Mouse (Mus musculus): ENCODE results near the gene Anxa5.

Anxa5 gene

DNA sequence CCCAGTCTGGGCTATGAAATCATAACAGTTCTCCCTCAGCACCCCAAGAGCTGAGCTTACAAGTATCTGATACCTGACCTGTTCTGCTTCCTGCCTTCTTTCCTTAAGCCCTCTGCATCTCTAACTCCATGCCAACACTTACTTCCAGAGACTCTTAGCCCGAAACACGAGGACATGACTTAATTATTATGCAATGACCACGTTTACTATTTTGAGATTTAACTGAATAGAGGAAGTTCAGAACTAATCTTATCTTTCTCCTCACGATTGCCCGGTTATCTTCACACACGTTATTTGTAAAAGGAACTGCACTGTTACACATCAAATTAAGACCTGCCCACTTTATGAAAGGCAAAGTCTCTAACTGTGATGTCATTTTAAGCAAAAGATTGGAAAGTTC is 28.8 kb downstream of the Anxa5 start:
- no peak for DNase-seq (ENCODE audit: low spot score)

DNA sequence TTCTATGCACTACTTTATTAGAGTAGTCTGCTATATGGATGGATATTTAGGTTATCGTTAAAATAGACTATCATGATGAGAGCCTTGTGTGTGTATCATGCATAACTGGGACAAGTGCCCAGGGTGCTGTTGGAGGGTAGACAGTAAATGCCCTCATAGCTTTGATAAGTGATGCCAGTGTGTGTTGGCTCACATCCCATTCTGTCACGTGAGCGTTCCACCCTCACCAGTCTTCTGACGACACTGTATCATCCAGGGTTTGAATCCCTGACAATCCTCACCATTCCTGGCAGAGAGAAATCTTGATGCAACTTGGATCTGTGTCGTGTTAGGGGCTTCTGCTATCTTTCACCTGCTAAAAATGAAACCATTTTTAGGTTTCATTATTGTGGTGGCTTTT is 29.2 kb downstream of the Anxa5 start:
- DNase-seq (ENCODE audit: low spot score) = no peak

DNA sequence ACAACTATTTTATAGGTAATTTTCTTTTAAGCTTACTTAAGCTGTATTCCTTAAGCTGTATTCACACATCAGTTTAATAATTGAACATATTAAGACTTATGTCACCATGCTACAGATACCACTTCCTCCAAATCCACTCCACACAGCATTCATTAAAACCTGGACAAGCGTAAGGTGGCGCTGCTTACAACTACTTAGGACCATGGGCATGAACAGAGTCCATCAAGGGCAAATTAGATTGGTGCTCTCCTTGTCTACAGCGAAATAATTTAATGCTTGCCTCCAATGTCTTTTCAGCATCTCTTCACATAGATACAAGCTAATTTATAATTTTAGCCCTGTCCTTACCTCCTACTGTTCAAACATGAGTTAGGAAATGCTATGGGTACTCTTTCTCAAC is 29.7 kb downstream of the Anxa5 start:
- no peak for DNase-seq (ENCODE audit: low spot score)

DNA sequence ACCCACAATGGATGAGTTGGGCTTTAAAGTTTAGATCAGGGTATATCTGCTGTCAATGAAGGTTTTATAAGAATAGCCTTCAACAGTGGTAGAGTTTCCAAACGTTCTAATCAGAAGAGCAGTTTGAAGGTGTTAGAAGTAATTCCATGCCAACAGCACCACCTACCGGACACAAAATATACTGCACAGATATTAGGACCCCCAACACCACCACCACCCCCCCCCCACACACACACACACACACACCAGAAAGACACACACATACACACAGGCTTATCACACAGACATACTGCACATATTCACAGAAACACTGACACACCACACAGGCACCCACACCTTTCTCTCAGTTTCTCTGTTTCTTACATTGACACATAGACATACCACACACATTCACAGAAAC is 33.3 kb downstream of the Anxa5 start:
- no peak for DNase-seq (ENCODE audit: low spot score)

DNA sequence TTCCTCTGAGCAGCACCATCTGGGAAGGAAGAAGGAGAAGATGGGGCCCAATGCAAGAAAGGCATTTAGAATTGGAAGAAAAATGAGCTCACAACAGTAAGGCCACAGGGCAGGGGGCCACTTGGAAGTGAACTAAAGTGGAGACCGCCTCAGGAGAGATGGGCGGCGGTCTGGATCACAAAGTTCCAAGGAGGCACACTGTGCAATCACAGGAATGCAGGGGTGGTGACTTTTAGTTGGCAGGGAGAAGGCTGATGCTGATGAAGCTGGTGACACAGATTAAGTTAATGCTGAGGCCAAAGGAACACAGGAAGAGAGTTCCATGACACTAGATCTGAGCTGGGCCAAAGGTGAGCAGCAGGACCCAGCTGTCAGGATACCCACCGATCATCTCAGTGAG is 35.4 kb downstream of the Anxa5 start:
- DNase-seq (ENCODE audit: low spot score) = no peak

DNA sequence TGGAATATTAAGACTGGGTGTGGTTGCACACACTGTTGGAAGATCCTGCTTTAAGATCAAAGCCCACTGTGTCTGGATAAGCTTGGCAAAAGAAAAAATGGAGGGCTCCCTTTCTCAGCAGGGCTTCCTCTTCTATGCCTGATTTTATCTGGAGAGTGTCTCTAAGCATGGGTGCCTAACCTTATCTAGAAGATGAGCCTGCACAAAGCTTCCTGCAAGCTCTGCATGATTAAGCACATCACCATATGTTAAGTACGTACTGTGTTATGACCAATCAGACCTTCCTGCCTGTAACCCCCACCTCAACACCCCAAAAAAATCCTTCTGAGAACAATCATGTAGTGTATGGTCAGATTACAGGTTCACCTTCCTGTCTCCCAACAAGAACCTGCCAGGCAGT is 45.3 kb downstream of the Anxa5 start:
- no peak for DNase-seq (ENCODE audit: low spot score)

DNA sequence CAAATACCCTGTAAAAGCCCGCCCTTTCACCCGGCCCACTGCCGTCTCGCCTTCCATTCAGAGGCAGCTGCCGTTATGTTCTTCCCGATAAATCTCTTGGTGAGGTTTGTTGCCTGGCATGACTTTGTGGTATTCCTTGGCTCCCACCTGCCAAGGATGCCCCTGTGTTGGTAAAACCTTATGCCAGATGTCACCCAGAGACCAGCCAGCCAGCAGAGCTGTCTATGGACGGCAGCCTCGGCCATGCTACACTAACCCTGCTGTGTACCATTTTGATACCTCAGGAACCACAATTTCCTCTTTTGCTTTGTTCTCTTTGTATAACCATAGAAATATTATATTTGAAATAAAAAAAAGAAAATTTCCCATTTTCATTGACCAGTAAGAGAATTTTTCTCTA is 48.3 kb downstream of the Anxa5 start:
- no peak for DNase-seq (ENCODE audit: low spot score)

DNA sequence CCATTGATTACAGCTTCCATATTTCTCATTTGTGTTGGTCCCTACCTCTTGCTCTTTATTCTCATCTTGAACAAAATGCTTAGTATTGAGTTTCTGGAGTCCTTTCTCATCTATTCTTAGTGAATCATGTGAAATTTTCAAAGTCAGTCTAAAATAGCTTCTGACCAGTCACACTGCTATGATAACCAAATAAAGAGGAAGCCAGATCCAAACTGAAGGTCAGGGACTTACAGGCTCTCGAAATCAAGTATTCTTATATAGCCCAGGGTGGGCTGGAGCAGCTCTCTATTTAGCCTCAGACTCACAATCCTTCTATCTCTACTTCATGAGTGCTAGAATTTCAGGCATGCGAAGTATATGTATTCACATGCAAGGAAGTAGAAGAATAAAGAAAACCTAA is 66.2 kb downstream of the Anxa5 start:
- DNase-seq (ENCODE audit: low spot score) = no peak

DNA sequence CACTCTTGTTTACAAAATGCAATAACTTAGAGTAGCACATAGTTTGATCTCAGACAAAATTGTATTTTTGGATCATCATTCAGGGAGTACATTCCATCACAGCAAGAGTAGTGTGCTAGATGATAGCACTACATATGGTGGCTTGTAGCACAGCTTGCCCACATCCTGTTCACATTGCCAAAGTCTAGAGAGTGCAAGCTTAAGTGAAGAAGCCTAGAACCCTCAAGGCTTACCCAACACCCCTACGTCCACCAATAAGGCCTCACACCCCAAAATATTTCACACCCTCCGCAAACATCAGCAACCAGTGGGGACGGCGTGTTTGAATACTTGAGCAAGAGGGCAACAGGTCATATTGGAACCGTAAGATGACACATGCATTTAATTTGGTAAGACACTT is 68.7 kb downstream of the Anxa5 start:
- DNase-seq (ENCODE audit: low spot score) = no peak

DNA sequence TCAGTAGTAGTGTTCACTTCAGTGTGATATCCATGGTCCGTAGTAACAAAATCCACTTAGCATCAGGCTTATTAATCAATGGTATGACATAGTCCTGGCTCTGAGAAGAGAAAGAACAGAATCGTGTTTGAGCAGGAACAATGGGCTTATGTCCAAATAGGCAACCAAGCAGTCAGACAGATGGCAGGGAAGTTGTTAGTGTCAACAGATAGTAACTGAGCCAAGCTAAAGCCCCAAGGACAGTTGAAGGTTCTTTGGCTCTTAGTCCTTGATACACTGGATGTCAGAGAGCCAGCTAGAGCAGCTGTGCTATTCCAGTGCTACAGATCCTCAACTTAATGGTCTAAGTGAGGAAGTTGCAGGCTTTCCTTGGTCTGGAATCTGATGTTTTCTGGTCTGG is 69.4 kb downstream of the Anxa5 start:
- DNase-seq (ENCODE audit: low spot score) = peak; percentile 36

DNA sequence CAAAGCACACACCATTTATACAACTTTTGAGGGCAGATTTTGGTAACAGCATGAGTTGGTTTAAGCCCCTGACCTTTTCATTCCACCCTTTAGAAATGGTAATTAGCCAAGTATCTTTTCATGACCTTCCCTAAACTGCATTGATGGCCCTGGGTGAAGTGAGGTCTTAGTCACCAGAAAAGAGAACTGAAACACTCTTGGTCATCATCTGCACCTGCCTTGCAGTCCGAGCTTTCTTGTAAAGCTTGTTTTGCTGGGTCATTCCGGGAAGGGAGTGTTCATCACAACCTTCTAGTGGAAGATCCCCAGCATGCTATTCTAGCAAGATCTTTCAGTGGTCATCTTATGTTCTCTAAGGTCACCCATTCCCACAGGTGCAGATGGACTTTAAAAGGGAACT is 73.8 kb downstream of the Anxa5 start:
- DNase-seq (ENCODE audit: low spot score) = no peak

DNA sequence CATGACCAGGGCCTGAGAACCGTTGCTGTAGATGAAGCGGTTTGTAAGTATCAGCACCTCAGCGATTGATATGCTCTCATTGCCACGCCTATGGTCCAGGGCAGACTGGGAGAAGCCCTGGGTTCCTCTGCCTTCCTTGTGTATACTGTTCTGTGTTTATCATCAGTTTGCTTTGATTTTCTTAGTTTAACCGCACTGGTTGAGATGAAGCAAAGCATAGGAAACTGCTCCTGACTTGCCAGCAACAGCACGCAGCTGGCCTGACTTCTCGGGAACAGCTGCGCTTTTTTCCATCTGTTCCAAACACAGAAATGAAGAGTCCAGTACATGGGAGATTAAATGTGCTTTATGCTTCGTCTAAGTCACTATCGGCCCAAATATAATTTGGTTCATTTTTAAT is 75.0 kb downstream of the Anxa5 start:
- no peak for DNase-seq (ENCODE audit: low spot score)
